Mouse (Mus musculus) cerebellum, adult (tissue): ENCODE results near the gene Tmem126b.
A peak's percentile ranks its signal among the peaks of the same experiment; 100 is the strongest.

Experiments
- ATAC-seq: cut with Nextera tagmentation; 2 replicates; pipeline ENCODE4 v1.9.2; 2017; ENCODE audit warnings: mild to moderate bottlenecking, moderate library complexity, mixed read lengths; ENCODE audit not compliant: insufficient number of reproducible peaks, low FRiP score, low TSS enrichment

Tmem126b gene

GRCm38 (mm10) chr7:90426020-90427001 is 49.5 kb downstream of the Tmem126b start, which contains the start of gene Ccdc89:
Gene Ccdc89, plus strand, starts transcription at chr7:90426577.
- peak; percentile 100 for ATAC-seq
